In the genomic region with DNA sequence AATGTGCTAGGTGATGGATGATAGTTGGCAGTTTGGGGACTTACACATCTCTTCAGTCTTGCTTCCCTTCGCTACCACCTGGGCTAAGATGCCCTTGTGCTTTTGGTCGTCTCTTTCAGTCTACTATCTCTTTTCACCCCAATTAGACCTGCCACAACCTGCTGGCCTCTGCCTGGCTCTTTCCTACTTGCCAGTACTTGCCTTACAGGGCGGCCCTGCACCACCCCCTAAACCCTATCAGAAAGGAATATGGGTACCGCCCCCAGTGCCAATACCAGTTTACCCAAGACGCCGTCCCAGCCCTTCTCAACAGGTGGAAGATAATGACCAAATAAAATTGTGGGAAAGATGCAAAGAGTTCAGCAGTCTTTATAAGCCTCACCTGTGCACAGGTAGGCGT, we compare ENCODE assay signal across 7 mouse cellular contexts. TPM values are rescaled to one million over a fixed set of nuclear protein-coding genes. Genes with fewer than 3 reads are reported as not detected.
DNase-seq lines count a peak whose midpoint lies in the region; ATAC-seq lines count a peak whose summit lies in the region.

No protein-coding gene starts in this region.

- H3K4me1 ChIP-seq in megakaryocyte, embryonic 14.5 days = peaks cover 22% of the 10 kb centered on the region
- H3K4me1 ChIP-seq in forebrain, embryonic 10.5 days = peaks cover 49% of the 10 kb centered on the region
- H3K4me1 ChIP-seq in limb, embryonic 10.5 days = peaks cover 36% of the 10 kb centered on the region
- peaks cover 35% of the 10 kb centered on the region for H3K4me1 ChIP-seq in neural tube, embryonic 15.5 days

- H3K9me3 ChIP-seq in megakaryocyte, embryonic 14.5 days = no peaks in the 10 kb centered on the region
- H3K9me3 ChIP-seq in forebrain, embryonic 10.5 days = no peaks in the 10 kb centered on the region
- H3K9me3 ChIP-seq in limb, embryonic 10.5 days (replicated peaks) = no peaks in the 10 kb centered on the region
- no peaks in the 10 kb centered on the region for H3K9me3 ChIP-seq in neural tube, embryonic 15.5 days (replicated peaks)

- H3K36me3 ChIP-seq in megakaryocyte, embryonic 14.5 days (replicated peaks; ENCODE audit: low read length) = peaks cover 38% of the 10 kb centered on the region
- H3K36me3 ChIP-seq in forebrain, embryonic 10.5 days (replicated peaks) = peaks cover 37% of the 10 kb centered on the region
- peaks cover 39% of the 10 kb centered on the region for H3K36me3 ChIP-seq in limb, embryonic 10.5 days
- H3K36me3 ChIP-seq in neural tube, embryonic 15.5 days = peaks cover 33% of the 10 kb centered on the region

- H3K27me3 ChIP-seq in megakaryocyte, embryonic 14.5 days (replicated peaks) = peaks cover 41% of the 10 kb centered on the region
- H3K27me3 ChIP-seq in forebrain, embryonic 10.5 days (ENCODE audit: poor library complexity, severe bottlenecking) = peaks cover 41% of the 10 kb centered on the region
- peaks cover 34% of the 10 kb centered on the region for H3K27me3 ChIP-seq in limb, embryonic 10.5 days (ENCODE audit: low read depth, poor library complexity, severe bottlenecking)
- H3K27me3 ChIP-seq in neural tube, embryonic 15.5 days (replicated peaks) = no peaks in the 10 kb centered on the region

- no peak overlapping the region for H3K9ac ChIP-seq in neural tube, embryonic 15.5 days (replicated peaks)

- intact Hi-C loops in gastrocnemius, postnatal 14 days (cut with DNase I; ENCODE audit: low total_unique reads) = no loop called here

- WGBS in forebrain, embryonic 10.5 days = 31% methylated on average over 7 of the region's 7 CpGs
- WGBS in limb, embryonic 10.5 days = 21% methylated on average over 7 of the region's 7 CpGs
- 26% methylated on average over 7 of the region's 7 CpGs for WGBS in neural tube, embryonic 15.5 days

- no peak overlapping the region for H3K27ac ChIP-seq in forebrain, embryonic 10.5 days
- H3K27ac ChIP-seq in limb, embryonic 10.5 days = 0 out of 2 replicates have a peak overlapping the region, but pooled peaks have one; percentile 78
- no peak overlapping the region; the same call in 1 of the 2 replicates for H3K27ac ChIP-seq in neural tube, embryonic 15.5 days (replicated peaks)

- peak overlapping the region; percentile 94 for H3K4me3 ChIP-seq in megakaryocyte, embryonic 14.5 days (replicated peaks)
- peak overlapping the region; percentile 77 for H3K4me3 ChIP-seq in forebrain, embryonic 10.5 days
- peak overlapping the region; percentile 67 for H3K4me3 ChIP-seq in limb, embryonic 10.5 days
- peak overlapping the region; percentile 61 for H3K4me3 ChIP-seq in neural tube, embryonic 15.5 days (replicated peaks)

- peak overlapping the region; percentile 83 for H3K4me2 ChIP-seq in neural tube, embryonic 15.5 days

- no peak for DNase-seq in forebrain, embryonic 10.5 days (ENCODE audit: extremely low spot score, low spot score)
- DNase-seq in limb, embryonic 10.5 days (ENCODE audit: low spot score) = no peak
- no peak for DNase-seq in gastrocnemius, postnatal 14 days
- DNase-seq in right cerebral cortex, postnatal 14 days = no peak

- no peak for ATAC-seq in megakaryocyte, adult 5-6 weeks (ENCODE audit: poor library complexity, severe bottlenecking)
- ATAC-seq in neural tube, embryonic 15.5 days (ENCODE audit: low FRiP score) = 0 out of 2 replicates have a peak, but pooled peaks have one; percentile 26

RNA-seq across cellular contexts. Expression of gene Rapgefl1, which starts 0.5 kb away (rescaled TPM):
- 0.29 TPM in 1 of 2 replicates, not detected in the other for polyA plus RNA-seq in megakaryocyte, embryonic 14.5 days (2012; ENCODE audit: insufficient read depth, low replicate concordance)
- 0.25 and 0.49 TPM in 2 replicates for total RNA-seq in megakaryocyte, adult 5-6 weeks (2015)
- 0.51 TPM in 1 of 2 replicates, not detected in the other for total RNA-seq in megakaryocyte, adult 5-6 weeks (2017)
- polyA plus RNA-seq in forebrain, embryonic 10.5 days (2016; fragmentation: Nextera tagmentation; extraction: Ambion mirVana) = 1.00 and 1.2 TPM in 2 replicates
- polyA plus RNA-seq in limb, embryonic 10.5 days (2016; fragmentation: Nextera tagmentation; extraction: Ambion mirVana) = 1.4 and 1.9 TPM in 2 replicates
- polyA plus RNA-seq in neural tube, embryonic 15.5 days (2015; fragmentation: Nextera tagmentation; extraction: Ambion mirVana) = 12.5 and 13.7 TPM in 2 replicates
- 1 to 10 TPM in 1 of 2 experiments, under 1 TPM in 1; 0.49 to 1.1 TPM for total RNA-seq in gastrocnemius, postnatal 14 days (2021)

RNA-seq across cellular contexts. Expression of gene Wipf2, which starts 27.3 kb away (rescaled TPM):
- 7.3 and 10.6 TPM in 2 replicates for polyA plus RNA-seq in megakaryocyte, embryonic 14.5 days (2012; ENCODE audit: insufficient read depth, low replicate concordance)
- 25.9 and 26.6 TPM in 2 replicates for total RNA-seq in megakaryocyte, adult 5-6 weeks (2015)
- total RNA-seq in megakaryocyte, adult 5-6 weeks (2017) = 4.9 and 7.0 TPM in 2 replicates
- polyA plus RNA-seq in forebrain, embryonic 10.5 days (2016; fragmentation: Nextera tagmentation; extraction: Ambion mirVana) = 4.5 and 4.7 TPM in 2 replicates
- polyA plus RNA-seq in limb, embryonic 10.5 days (2016; fragmentation: Nextera tagmentation; extraction: Ambion mirVana) = 5.4 and 6.2 TPM in 2 replicates
- 3.9 and 4.8 TPM in 2 replicates for polyA plus RNA-seq in neural tube, embryonic 15.5 days (2015; fragmentation: Nextera tagmentation; extraction: Ambion mirVana)
- 1 to 10 TPM; 4.4 to 4.6 TPM for total RNA-seq in gastrocnemius, postnatal 14 days (2021)

RNA-seq across cellular contexts. Expression of gene Casc3, which starts 31.4 kb away (rescaled TPM):
- polyA plus RNA-seq in megakaryocyte, embryonic 14.5 days (2012; ENCODE audit: insufficient read depth, low replicate concordance) = 10.6 and 13.2 TPM in 2 replicates
- total RNA-seq in megakaryocyte, adult 5-6 weeks (2015) = 35.6 and 39.9 TPM in 2 replicates
- total RNA-seq in megakaryocyte, adult 5-6 weeks (2017) = 32.1 and 33.2 TPM in 2 replicates
- polyA plus RNA-seq in forebrain, embryonic 10.5 days (2016; fragmentation: Nextera tagmentation; extraction: Ambion mirVana) = 45.7 and 49.7 TPM in 2 replicates
- polyA plus RNA-seq in limb, embryonic 10.5 days (2016; fragmentation: Nextera tagmentation; extraction: Ambion mirVana) = 46.7 and 51.9 TPM in 2 replicates
- 44.3 and 46.8 TPM in 2 replicates for polyA plus RNA-seq in neural tube, embryonic 15.5 days (2015; fragmentation: Nextera tagmentation; extraction: Ambion mirVana)
- 10 to 100 TPM; 20.1 to 21.5 TPM for total RNA-seq in gastrocnemius, postnatal 14 days (2021)

RNA-seq across cellular contexts. Expression of gene Msl1, which starts 40.8 kb away (rescaled TPM):
- polyA plus RNA-seq in megakaryocyte, embryonic 14.5 days (2012; ENCODE audit: insufficient read depth, low replicate concordance) = 30.0 and 46.8 TPM in 2 replicates
- 73.7 and 74.9 TPM in 2 replicates for total RNA-seq in megakaryocyte, adult 5-6 weeks (2015)
- total RNA-seq in megakaryocyte, adult 5-6 weeks (2017) = 111 and 119 TPM in 2 replicates
- 22.9 and 24.1 TPM in 2 replicates for polyA plus RNA-seq in forebrain, embryonic 10.5 days (2016; fragmentation: Nextera tagmentation; extraction: Ambion mirVana)
- polyA plus RNA-seq in limb, embryonic 10.5 days (2016; fragmentation: Nextera tagmentation; extraction: Ambion mirVana) = 22.8 and 25.0 TPM in 2 replicates
- polyA plus RNA-seq in neural tube, embryonic 15.5 days (2015; fragmentation: Nextera tagmentation; extraction: Ambion mirVana) = 27.5 and 30.1 TPM in 2 replicates
- total RNA-seq in gastrocnemius, postnatal 14 days (2021) = 10 to 100 TPM; 49.0 to 55.3 TPM
